Comparison of ENCODE assay signal across 8 mouse cellular contexts in genomic region chr10:125965968-125966480, GRCm38 (mm10). TPM values are rescaled to one million over a fixed set of nuclear protein-coding genes. Genes with fewer than 3 reads are reported as not detected.
DNase-seq lines count a peak whose midpoint lies in the region; ATAC-seq lines count a peak whose summit lies in the region.

Gene Lrig3 (plus strand): TSS chr10:125966168.

- H3K4me3 ChIP-seq in heart, embryonic 12.5 days = peak within 1 kb of the TSS; percentile 71
- peak within 1 kb of the TSS; percentile 93 for H3K4me3 ChIP-seq in kidney, embryonic 16.5 days (ENCODE audit: low read length)
- peak within 1 kb of the TSS; percentile 88 for H3K4me3 ChIP-seq in midbrain, embryonic 15.5 days
- peak within 1 kb of the TSS; percentile 89 for H3K4me3 ChIP-seq in stomach, embryonic 15.5 days (replicated peaks)

- H3K9ac ChIP-seq in heart, embryonic 12.5 days = peak within 1 kb of the TSS; percentile 78
- peak within 1 kb of the TSS; percentile 98 for H3K9ac ChIP-seq in kidney, embryonic 16.5 days (replicated peaks; ENCODE audit: low read length)
- H3K9ac ChIP-seq in midbrain, embryonic 15.5 days = peak within 1 kb of the TSS; percentile 44
- peak within 1 kb of the TSS; percentile 92 for H3K9ac ChIP-seq in stomach, embryonic 15.5 days

- peaks cover 61% of the 10 kb centered on the region for H3K27me3 ChIP-seq in heart, embryonic 12.5 days (replicated peaks)
- H3K27me3 ChIP-seq in kidney, embryonic 16.5 days (ENCODE audit: insufficient read depth, low read length) = no peaks in the 10 kb centered on the region
- no peaks in the 10 kb centered on the region for H3K27me3 ChIP-seq in midbrain, embryonic 15.5 days (replicated peaks)
- no peaks in the 10 kb centered on the region for H3K27me3 ChIP-seq in stomach, embryonic 15.5 days (replicated peaks)

- H3K4me2 ChIP-seq in heart, embryonic 12.5 days = peak within 1 kb of the TSS; percentile 95
- H3K4me2 ChIP-seq in kidney, embryonic 16.5 days (replicated peaks; ENCODE audit: low read depth, low read length) = peak within 1 kb of the TSS; percentile 79
- peak within 1 kb of the TSS; percentile 100 for H3K4me2 ChIP-seq in midbrain, embryonic 15.5 days
- H3K4me2 ChIP-seq in stomach, embryonic 15.5 days = peak within 1 kb of the TSS; percentile 72

- H3K9me3 ChIP-seq in heart, embryonic 12.5 days (replicated peaks) = no peaks in the 10 kb centered on the region
- H3K9me3 ChIP-seq in kidney, embryonic 16.5 days (ENCODE audit: low read length) = no peaks in the 10 kb centered on the region
- no peaks in the 10 kb centered on the region for H3K9me3 ChIP-seq in midbrain, embryonic 15.5 days
- no peaks in the 10 kb centered on the region for H3K9me3 ChIP-seq in stomach, embryonic 15.5 days

- peak; percentile 87 for ATAC-seq in heart, embryonic 12.5 days (ENCODE audit: insufficient number of reproducible peaks, low FRiP score)
- peak; percentile 88 for ATAC-seq in kidney, embryonic 16.5 days (ENCODE audit: low FRiP score, low TSS enrichment)
- ATAC-seq in midbrain, embryonic 15.5 days (replicated peaks) = peak; percentile 86
- peak; percentile 73 for ATAC-seq in stomach, embryonic 15.5 days (ENCODE audit: insufficient read depth, low FRiP score, low read depth)

- H3K36me3 ChIP-seq in heart, embryonic 12.5 days = no peaks in the 10 kb centered on the region
- H3K36me3 ChIP-seq in kidney, embryonic 16.5 days (ENCODE audit: insufficient read depth, low read length) = no peaks in the 10 kb centered on the region
- no peaks in the 10 kb centered on the region for H3K36me3 ChIP-seq in midbrain, embryonic 15.5 days (replicated peaks)
- H3K36me3 ChIP-seq in stomach, embryonic 15.5 days = no peaks in the 10 kb centered on the region

- H3K27ac ChIP-seq in heart, embryonic 12.5 days (ENCODE audit: poor library complexity, severe bottlenecking) = no peak within 1 kb of the TSS
- H3K27ac ChIP-seq in kidney, embryonic 16.5 days (ENCODE audit: low read length) = peak within 1 kb of the TSS; percentile 95
- H3K27ac ChIP-seq in midbrain, embryonic 15.5 days = peak within 1 kb of the TSS; percentile 62
- peak within 1 kb of the TSS; percentile 95 for H3K27ac ChIP-seq in stomach, embryonic 15.5 days

- under 1% methylated on average over 61 of the region's 62 CpGs for WGBS in heart, embryonic 12.5 days
- under 1% methylated on average over 61 of the region's 62 CpGs for WGBS in kidney, embryonic 16.5 days
- WGBS in midbrain, embryonic 15.5 days = 0% methylated on average over 60 of the region's 62 CpGs
- under 1% methylated on average over 56 of the region's 62 CpGs for WGBS in stomach, embryonic 15.5 days

- peaks cover 15% of the 10 kb centered on the region for H3K4me1 ChIP-seq in heart, embryonic 12.5 days (replicated peaks)
- peaks cover 39% of the 10 kb centered on the region for H3K4me1 ChIP-seq in kidney, embryonic 16.5 days (ENCODE audit: insufficient read depth, low read length)
- peaks cover 32% of the 10 kb centered on the region for H3K4me1 ChIP-seq in midbrain, embryonic 15.5 days
- peaks cover 3% of the 10 kb centered on the region; the same call in 1 of the 2 replicates for H3K4me1 ChIP-seq in stomach, embryonic 15.5 days

- peak; percentile 68 for DNase-seq in layer of hippocampus, adult 11-12 months (ENCODE audit: low spot score)
- DNase-seq in layer of hippocampus, adult 9-10 months (ENCODE audit: low spot score) = no peak
- DNase-seq in fibroblast of lung, adult 2 months (ENCODE audit: low read depth) = peak; percentile 90
- peak; percentile 70 for DNase-seq in liver

RNA-seq across cellular contexts. Expression of gene Lrig3, which starts in this region (rescaled TPM):
- polyA plus RNA-seq in heart, embryonic 12.5 days (2016; fragmentation: Nextera tagmentation; extraction: Ambion mirVana) = 1.8 and 2.0 TPM in 2 replicates
- polyA plus RNA-seq in kidney, embryonic 16.5 days (2015; fragmentation: Nextera tagmentation; extraction: Ambion mirVana) = 18.1 and 22.7 TPM in 2 replicates
- polyA plus RNA-seq in midbrain, embryonic 15.5 days (2015; fragmentation: Nextera tagmentation; extraction: Ambion mirVana) = 4.0 and 4.1 TPM in 2 replicates
- polyA plus RNA-seq in stomach, embryonic 15.5 days (2015; fragmentation: Nextera tagmentation; extraction: Ambion mirVana) = 19.4 and 21.5 TPM in 2 replicates

Comparison
In these comparisons a context has a peak if more than half of its experiments do, and no peak if none do; other contexts are left out.
1. H3K9ac ChIP-seq: peak in every context shown above with its lines; median percentile 98 in kidney, embryonic 16.5 days; 92 in stomach, embryonic 15.5 days; 78 in heart, embryonic 12.5 days; 44 in midbrain, embryonic 15.5 days.